Mouse (Mus musculus): Measurements from ENCODE around the gene Slc15a3. TPM values are rescaled to one million over a fixed set of nuclear protein-coding genes. Genes with fewer than 3 reads are reported as not detected.
A peak's percentile ranks its signal among the peaks of the same experiment; 100 is the strongest.

Gene Slc15a3
- polyA plus RNA-seq, 1 experiment, result 94.6 TPM

DNA sequence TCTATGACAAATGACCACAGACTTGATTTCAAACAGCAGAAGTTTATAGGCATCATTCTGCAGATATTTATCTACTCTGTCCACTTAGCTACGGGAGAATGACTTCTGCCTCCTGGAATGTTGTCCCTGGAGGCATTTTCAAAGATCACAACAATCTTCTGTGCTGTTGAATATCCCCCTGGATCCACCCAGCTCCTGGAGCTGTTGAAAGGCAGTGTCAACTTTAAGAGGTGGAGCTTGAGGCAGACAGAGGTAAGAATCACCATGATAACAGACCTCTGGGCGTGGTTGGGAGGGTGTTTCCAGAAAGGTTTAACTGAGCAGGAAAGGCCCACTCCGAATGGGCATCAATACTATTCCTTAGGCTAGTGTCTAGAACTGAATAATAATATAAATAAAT lies 3.9 kb upstream of the Slc15a3 start:
- peaks cover 31% of the 10 kb centered on the region for H3K4me1 ChIP-seq (ENCODE audit: control insufficient read depth, insufficient read depth, low read length)
- no peak for TF ChIP-seq CTCF (IDR thresholded peaks at IDR 0.05; ENCODE audit: low read depth, low read length)
- TF ChIP-seq POLR2A (IDR thresholded peaks at IDR 0.05; ENCODE audit: borderline replicate concordance, low read depth, low read length), result no peak
- H3K27ac ChIP-seq (ENCODE audit: insufficient read depth, low read depth, low read length), result no peak overlapping the region
- H3K4me3 ChIP-seq (ENCODE audit: insufficient read depth, low read length), result no peak overlapping the region

DNA sequence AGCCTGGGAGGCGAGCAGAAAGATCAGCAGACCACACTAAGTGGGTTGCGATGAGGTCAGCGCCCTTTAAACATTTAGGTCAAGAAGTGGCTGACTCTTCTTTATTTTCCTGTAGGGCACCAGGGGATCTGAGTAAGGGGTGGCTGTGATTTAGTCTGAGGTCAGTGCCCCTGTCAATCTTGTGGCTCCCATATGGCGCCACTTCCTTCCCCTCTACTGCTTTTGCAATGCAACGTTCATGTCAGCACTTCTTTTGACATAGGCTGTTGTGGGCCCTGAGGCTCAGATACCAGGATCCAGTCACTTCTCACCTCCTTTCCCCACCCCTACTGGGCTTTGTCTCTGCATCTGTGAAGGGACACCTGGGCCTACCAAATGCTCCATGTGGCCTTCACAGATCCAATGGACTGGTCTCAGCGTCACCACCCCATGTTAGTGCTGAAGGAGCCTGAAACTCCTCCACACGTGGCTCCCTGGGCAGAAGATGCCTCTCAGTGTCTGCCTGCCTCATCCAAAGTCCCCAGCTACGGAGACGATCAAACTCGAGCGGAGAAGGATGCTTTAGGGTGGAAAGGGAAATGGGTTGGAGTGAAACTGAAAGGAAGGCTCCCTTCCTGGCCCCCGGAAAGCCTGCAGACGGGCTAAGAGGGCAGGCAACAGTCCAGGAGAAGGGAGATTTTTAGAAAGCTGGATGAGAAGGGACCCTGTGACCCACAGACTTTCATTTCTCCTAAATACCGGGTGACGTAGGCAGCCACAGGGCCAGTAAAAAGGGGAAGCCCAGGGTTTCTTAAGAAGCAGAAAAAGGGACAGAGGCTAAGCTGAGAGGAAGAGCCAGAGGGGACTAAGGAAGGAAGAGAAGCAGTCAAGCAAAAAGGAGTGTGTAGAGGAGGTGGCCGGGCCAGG lies 2.4 kb downstream of the Slc15a3 start:
- no peak for TF ChIP-seq POLR2A (IDR thresholded peaks at IDR 0.05; ENCODE audit: borderline replicate concordance, low read depth, low read length)
- no peak for TF ChIP-seq CTCF (IDR thresholded peaks at IDR 0.05; ENCODE audit: low read depth, low read length)
- peak overlapping the region; percentile 98 for H3K27ac ChIP-seq (ENCODE audit: insufficient read depth, low read depth, low read length)
- peak overlapping the region; percentile 62 for H3K4me3 ChIP-seq (ENCODE audit: insufficient read depth, low read length)
- H3K4me1 ChIP-seq (ENCODE audit: control insufficient read depth, insufficient read depth, low read length), result peaks cover 43% of the 10 kb centered on the region

DNA sequence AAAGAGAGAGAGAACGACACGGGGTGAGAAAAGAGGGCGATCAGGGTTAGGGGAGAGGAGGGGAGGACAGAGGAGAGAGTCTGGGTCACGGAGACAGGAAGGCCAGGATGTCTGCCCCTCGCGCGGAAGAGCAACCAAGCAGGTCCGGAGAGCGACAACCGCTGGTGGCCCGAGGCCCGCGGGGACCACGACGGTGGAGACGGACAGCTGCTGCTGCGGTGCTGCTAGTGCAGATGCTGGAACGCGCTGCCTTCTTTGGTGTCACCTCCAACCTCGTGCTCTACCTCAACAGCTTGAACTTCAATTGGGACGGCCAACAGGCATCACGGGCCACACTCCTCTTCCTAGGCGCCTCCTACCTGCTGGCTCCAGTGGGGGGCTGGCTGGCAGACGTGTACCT lies 3.4 kb downstream of the Slc15a3 start:
- peaks cover 43% of the 10 kb centered on the region for H3K4me1 ChIP-seq (ENCODE audit: control insufficient read depth, insufficient read depth, low read length)
- TF ChIP-seq POLR2A (IDR thresholded peaks at IDR 0.05; ENCODE audit: borderline replicate concordance, low read depth, low read length) (no peak), CTCF (IDR thresholded peaks at IDR 0.05; ENCODE audit: low read depth, low read length) (no peak)
- peak overlapping the region; percentile 78 for H3K27ac ChIP-seq (ENCODE audit: insufficient read depth, low read depth, low read length)
- H3K4me3 ChIP-seq (ENCODE audit: insufficient read depth, low read length), result peak overlapping the region; percentile 61

DNA sequence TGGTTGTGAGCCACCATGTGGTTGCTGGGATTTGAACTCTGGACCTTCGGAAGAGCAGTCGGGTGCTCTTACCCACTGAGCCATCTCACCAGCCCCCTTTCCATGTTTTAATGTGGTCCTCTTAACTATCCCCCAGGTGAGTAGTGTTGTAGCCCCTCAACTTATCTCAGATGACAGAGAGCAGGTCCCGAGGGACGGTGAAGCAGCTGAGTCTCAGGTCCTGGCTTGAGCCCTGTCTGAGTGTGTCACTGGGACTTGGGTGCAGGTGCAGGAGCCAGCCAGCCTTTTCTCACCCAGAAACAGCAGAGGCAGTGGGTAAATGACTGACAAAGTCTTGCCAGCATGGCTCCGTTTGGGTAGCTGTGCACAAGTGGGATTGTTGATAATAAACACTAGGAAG lies 4.7 kb downstream of the Slc15a3 start:
- H3K27ac ChIP-seq (ENCODE audit: insufficient read depth, low read depth, low read length), result no peak overlapping the region

DNA sequence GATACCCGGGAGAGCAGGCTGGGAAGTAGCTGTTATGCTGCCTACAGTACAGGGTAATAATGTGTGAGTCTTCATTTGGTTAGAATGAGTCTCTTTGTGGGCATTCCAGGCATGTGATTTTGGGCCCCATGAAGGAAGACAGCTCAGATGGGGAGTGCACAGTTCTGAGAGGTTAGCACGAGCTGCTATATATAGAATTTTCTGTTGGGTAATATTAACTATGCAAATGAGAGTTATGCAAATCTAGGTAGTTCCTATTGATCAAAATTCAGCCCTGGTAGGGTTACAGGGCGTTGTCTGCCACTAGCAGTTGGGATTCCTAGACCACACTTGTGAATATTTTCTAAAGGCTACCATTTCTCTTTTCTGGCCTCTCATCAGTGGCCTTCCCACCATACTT lies 5.9 kb downstream of the Slc15a3 start:
- TF ChIP-seq CTCF (IDR thresholded peaks at IDR 0.05; ENCODE audit: low read depth, low read length), result no peak
- no peak for TF ChIP-seq POLR2A (IDR thresholded peaks at IDR 0.05; ENCODE audit: borderline replicate concordance, low read depth, low read length)
- H3K27ac ChIP-seq (ENCODE audit: insufficient read depth, low read depth, low read length), result no peak overlapping the region

More for the DNA sequence above, 4.7 kb downstream of the Slc15a3 start:
- no peak for TF ChIP-seq POLR2A (IDR thresholded peaks at IDR 0.05; ENCODE audit: borderline replicate concordance, low read depth, low read length)
- TF ChIP-seq CTCF (IDR thresholded peaks at IDR 0.05; ENCODE audit: low read depth, low read length), result no peak
- Histone ChIP-seq H3K4me3 (ENCODE audit: insufficient read depth, low read length) (peak overlapping the region; percentile 48), H3K4me1 (ENCODE audit: control insufficient read depth, insufficient read depth, low read length) (peaks cover 42% of the 10 kb centered on the region)

DNA sequence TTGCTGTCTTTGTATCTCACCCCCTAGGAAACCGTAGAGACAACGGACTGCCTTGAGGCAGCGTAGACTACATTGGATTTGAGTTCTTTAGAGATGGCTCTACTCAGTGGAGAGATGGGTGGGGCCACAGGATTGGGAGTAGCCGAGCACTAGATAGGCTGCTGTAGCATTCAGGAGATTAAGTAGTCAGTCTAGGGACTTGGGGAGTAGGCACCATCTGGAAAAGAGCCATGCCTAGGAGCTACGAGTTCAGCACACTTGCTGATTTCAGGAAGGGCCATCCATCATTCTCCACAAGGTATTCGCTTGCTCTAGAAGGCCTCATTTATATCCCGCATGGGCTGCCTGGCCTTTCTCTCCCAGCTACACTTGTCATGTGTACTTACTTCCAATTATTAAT lies 6.6 kb downstream of the Slc15a3 start:
- Histone ChIP-seq H3K4me1 (ENCODE audit: control insufficient read depth, insufficient read depth, low read length) (peaks cover 31% of the 10 kb centered on the region), H3K27ac (ENCODE audit: insufficient read depth, low read depth, low read length) (no peak overlapping the region), H3K4me3 (ENCODE audit: insufficient read depth, low read length) (no peak overlapping the region)
- TF ChIP-seq CTCF (IDR thresholded peaks at IDR 0.05; ENCODE audit: low read depth, low read length) (no peak), POLR2A (IDR thresholded peaks at IDR 0.05; ENCODE audit: borderline replicate concordance, low read depth, low read length) (no peak)

More for the DNA sequence above, 5.9 kb downstream of the Slc15a3 start:
- no peak overlapping the region for H3K4me3 ChIP-seq (ENCODE audit: insufficient read depth, low read length)
- H3K4me1 ChIP-seq (ENCODE audit: control insufficient read depth, insufficient read depth, low read length), result peaks cover 36% of the 10 kb centered on the region

DNA sequence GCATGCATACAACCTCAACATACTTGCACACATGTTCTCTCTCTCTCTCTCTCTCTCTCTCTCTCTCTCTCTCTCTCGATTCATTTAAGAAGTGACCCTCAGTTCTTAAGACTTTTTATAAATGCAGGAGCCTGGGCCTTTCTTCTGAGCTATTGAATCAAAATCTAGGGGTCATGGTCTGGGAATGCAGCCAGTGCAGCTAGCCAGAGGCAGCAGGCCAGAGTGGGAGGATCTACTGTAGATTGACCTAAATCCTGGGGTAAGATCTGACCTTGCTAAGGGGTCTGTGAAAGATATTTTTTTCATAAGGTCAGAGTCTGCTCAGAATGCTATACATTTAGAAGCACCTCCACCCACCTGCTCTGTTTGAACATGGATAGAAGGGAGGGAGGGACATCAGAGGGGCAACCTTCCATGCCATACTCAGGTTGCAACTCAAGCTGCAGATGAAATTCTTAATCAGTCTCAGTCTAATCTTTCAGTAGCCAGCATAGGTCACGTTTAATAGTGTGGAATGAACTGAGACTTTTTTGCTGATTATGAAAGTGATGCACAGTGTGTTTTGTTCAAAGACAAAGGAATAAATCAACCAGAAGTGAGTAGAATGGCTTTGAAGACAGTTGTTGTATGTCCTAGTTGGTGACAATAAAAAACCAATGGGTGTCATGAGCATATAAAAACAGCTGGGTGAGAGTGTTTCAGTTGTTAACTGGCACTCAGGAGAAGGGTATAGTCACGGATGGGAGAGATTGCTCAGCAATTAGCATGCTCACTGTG lies 8.0 kb downstream of the Slc15a3 start:
- Histone ChIP-seq H3K4me1 (ENCODE audit: control insufficient read depth, insufficient read depth, low read length) (peaks cover 29% of the 10 kb centered on the region), H3K27ac (ENCODE audit: insufficient read depth, low read depth, low read length) (no peak overlapping the region), H3K4me3 (ENCODE audit: insufficient read depth, low read length) (no peak overlapping the region)
- no peak for TF ChIP-seq CTCF (IDR thresholded peaks at IDR 0.05; ENCODE audit: low read depth, low read length)
- no peak for TF ChIP-seq POLR2A (IDR thresholded peaks at IDR 0.05; ENCODE audit: borderline replicate concordance, low read depth, low read length)

DNA sequence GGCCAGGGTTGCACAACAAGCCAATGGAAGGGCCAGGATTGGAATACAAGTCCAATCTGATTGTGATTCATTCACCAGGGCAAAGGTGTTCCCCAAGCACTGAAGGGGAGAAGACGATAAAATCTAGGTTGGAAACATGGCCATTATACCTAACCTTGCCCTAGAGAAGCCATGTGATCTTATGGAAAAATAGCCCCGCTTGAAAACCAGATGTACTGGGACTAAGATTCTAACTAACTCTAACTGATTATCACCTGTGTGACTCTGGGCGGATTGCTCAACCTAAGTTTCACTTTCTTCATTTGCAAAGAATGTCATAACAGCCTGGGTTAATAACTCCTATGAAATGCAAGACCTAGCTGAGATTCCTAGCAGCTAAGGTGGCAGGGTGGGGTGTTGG lies 15.9 kb downstream of the Slc15a3 start:
- H3K4me1 ChIP-seq (ENCODE audit: control insufficient read depth, insufficient read depth, low read length), result peaks cover 17% of the 10 kb centered on the region
- TF ChIP-seq POLR2A (IDR thresholded peaks at IDR 0.05; ENCODE audit: borderline replicate concordance, low read depth, low read length) (no peak), CTCF (IDR thresholded peaks at IDR 0.05; ENCODE audit: low read depth, low read length) (no peak)
- H3K4me3 ChIP-seq (ENCODE audit: insufficient read depth, low read length), result no peak overlapping the region
- no peak overlapping the region for H3K27ac ChIP-seq (ENCODE audit: insufficient read depth, low read depth, low read length)

DNA sequence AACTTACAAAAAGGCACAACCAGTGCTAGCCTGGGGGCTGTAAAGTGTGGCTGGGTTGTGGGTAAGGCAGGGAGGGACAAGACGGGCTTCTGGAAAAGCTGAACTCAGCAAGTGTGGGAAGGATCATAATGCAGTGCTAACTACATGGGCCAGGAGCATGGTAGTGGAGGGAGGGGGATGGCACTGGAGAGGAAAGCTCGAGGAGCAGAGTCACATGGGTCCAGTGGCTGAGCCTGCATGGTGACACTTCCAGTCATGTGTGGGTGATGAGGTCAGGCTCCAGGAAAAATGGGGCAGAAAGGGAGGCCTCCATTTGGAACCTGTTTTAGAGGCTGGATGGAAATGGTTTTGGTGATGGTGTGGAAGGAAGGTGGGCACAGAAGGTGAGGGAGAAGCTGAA lies 17.0 kb downstream of the Slc15a3 start:
- Histone ChIP-seq H3K4me3 (ENCODE audit: insufficient read depth, low read length) (no peak overlapping the region), H3K4me1 (ENCODE audit: control insufficient read depth, insufficient read depth, low read length) (peaks cover 17% of the 10 kb centered on the region), H3K27ac (ENCODE audit: insufficient read depth, low read depth, low read length) (peak overlapping the region; percentile 42)
- TF ChIP-seq CTCF (IDR thresholded peaks at IDR 0.05; ENCODE audit: low read depth, low read length) (no peak), POLR2A (IDR thresholded peaks at IDR 0.05; ENCODE audit: borderline replicate concordance, low read depth, low read length) (no peak)

DNA sequence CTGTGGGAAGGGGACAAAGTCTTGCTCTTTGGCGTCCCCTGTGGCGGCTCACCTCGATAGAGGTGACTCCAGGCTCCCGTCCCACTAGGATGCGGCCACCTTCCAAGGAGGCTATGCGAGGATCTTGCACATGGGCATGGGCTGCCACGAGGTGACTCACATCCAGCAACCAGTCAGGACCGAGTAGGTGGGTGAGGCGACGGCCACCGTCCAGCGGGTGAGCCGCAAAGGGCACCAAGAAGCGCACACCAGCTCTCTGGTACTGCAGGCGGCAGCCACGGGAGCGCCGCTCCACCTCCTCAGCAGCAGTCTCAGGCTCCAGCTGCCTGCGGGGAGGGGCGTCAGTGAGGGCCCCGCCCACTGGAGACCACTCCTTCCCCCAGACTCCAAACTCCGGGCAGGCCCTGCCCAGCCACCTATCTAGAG lies 20.6 kb downstream of the Slc15a3 start:
- Histone ChIP-seq H3K4me1 (ENCODE audit: control insufficient read depth, insufficient read depth, low read length) (peaks cover 17% of the 10 kb centered on the region), H3K27ac (ENCODE audit: insufficient read depth, low read depth, low read length) (no peak overlapping the region), H3K4me3 (ENCODE audit: insufficient read depth, low read length) (no peak overlapping the region)
- TF ChIP-seq CTCF (IDR thresholded peaks at IDR 0.05; ENCODE audit: low read depth, low read length) (no peak), POLR2A (IDR thresholded peaks at IDR 0.05; ENCODE audit: borderline replicate concordance, low read depth, low read length) (no peak)

Data from bone marrow macrophage, adult 2 months (primary cell).